Mouse (Mus musculus) spleen, adult 2 months (tissue): Measurements from ENCODE around the gene Mark3.

Experiments used
- CTCF ChIP-seq: fragments of 200-500 bp; IDR thresholded peaks from 2 replicates; pipeline ENCODE4 v1.5.1; 2011; ENCODE audit warnings: mild to moderate bottlenecking, inconsistent platforms; ENCODE audit not compliant: insufficient read depth, insufficient read length, insufficient replicate concordance; ENCODE audit errors: extremely low read depth
- POLR2A ChIP-seq: fragments of 200-500 bp; IDR thresholded peaks from 2 replicates; pipeline ENCODE4 v1.6.1; 2011; ENCODE audit warnings: low read depth, low read length, inconsistent platforms

DNA sequence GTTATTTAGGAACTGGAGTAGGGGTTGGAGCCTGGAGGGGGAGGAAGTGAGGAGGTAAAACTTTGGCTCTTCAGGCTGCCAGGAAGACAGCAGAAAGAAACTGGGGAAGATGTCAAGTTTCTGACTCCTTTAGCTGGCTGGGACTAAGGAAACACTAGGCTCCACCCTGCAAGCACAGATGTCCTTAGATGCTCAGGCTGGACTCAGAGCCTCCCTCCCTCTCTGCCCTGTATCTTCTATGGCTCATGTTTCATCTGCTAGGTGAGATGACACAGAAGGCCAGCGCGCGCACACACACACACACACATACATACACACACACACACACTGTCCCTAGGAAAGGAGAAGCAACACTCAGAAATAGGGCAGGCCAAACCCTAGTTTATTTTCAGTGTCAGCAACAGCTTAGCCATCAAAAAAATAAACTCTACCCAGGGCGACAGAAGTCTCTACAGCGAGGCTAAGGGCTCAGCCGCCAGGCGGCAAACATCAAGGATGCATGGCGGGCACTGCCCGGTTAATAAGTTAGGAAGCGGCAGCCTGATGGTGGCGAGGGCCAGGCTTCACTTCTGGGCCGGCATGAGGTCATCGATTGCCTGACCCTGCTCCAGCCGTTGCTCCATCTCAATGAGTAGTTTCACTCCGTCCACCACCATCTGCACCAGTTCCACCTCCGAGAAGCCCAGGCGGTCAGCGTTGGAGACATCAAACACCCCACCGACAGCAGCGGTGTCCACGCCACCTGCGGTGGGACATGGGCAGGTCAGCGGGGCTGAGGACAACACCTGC, 94.9 kb downstream of the Mark3 start:
- TF ChIP-seq CTCF, result no peak
- TF ChIP-seq POLR2A, result no peak
